Mouse (Mus musculus) stomach, embryonic 16.5 days (tissue): ENCODE measurements around the gene Zfand5. TPM values are rescaled to one million over a fixed set of nuclear protein-coding genes. Genes with fewer than 3 reads are reported as not detected.

Experiments used
- polyA plus RNA-seq: library from polyadenylated mRNA; unstranded; fragments of >200 nt; fragmentation: Nextera tagmentation; extraction: Ambion mirVana; gene quantifications from 2 replicates; pipeline ENCODE4 v1.2.1, GENCODE M21; 2015

Gene Zfand5
- polyA plus RNA-seq, 1 experiment from 2014 or later, result 49.2 TPM

Other genes with a start within 250 kb of the Zfand5 start
- gene Gda, start 201.2 kb downstream of the Zfand5 start, polyA plus RNA-seq, result 3.5 and 4.1 TPM in 2 replicates